Mouse (Mus musculus) midbrain, postnatal 0 days (tissue): Measurements from ENCODE around the gene Defb25. TPM values are rescaled to one million over a fixed set of nuclear protein-coding genes. Genes with fewer than 3 reads are reported as not detected.
A peak's percentile ranks its signal among the peaks of the same experiment; 100 is the strongest.

Experiments
- ATAC-seq: fragments of 200-750 bp; cut with Nextera tagmentation; 2 replicates; pipeline ENCODE4 v1.8.0; 2017; ENCODE audit warnings: moderate number of reproducible peaks, mild to moderate bottlenecking, moderate TSS enrichment, moderate library complexity; ENCODE audit not compliant: low FRiP score
- DNase-seq: peaks from one replicate; pipeline ENCODE4 v3.0.0-alpha.2; 2015; ENCODE audit warnings: low spot score
- H3K27ac ChIP-seq: fragments of 300-500 bp; sonication (generic); 2 replicates; pipeline ENCODE4 v1.5.1; 2014; ENCODE audit warnings: low read depth, mild to moderate bottlenecking, low read length, mixed read lengths
- H3K27me3 ChIP-seq: fragments of 300-500 bp; sonication (generic); 2 replicates; pipeline ENCODE4 v1.6.1; 2014; ENCODE audit warnings: low read length, control low read depth, mixed read lengths; ENCODE audit not compliant: insufficient read depth
- H3K36me3 ChIP-seq: fragments of 300-500 bp; sonication (generic); 2 replicates; pipeline ENCODE4 v1.6.1; 2014; ENCODE audit warnings: low read length, control low read depth, mixed read lengths; ENCODE audit not compliant: insufficient read depth
- H3K4me1 ChIP-seq: fragments of 300-500 bp; sonication (generic); 2 replicates; pipeline ENCODE4 v1.6.1; 2014; ENCODE audit warnings: mild to moderate bottlenecking, control low read depth, antibody characterized with exemption, low read length, mixed read lengths; ENCODE audit not compliant: insufficient read depth
- H3K4me2 ChIP-seq: fragments of 300-500 bp; sonication (generic); 2 replicates; pipeline ENCODE4 v1.6.1; 2014; ENCODE audit warnings: low read depth, mild to moderate bottlenecking, low read length, mixed read lengths; ENCODE audit not compliant: poor library complexity, severe bottlenecking
- H3K4me3 ChIP-seq: fragments of 300-500 bp; sonication (generic); 2 replicates; pipeline ENCODE4 v1.5.1; 2014; ENCODE audit warnings: low read depth, mild to moderate bottlenecking, low read length, moderate library complexity
- H3K9ac ChIP-seq: fragments of 300-500 bp; sonication (generic); replicated peaks from 2 replicates; pipeline ENCODE4 v1.6.1; 2014; ENCODE audit warnings: mild to moderate bottlenecking, low read length, moderate library complexity, mixed read lengths; ENCODE audit not compliant: poor library complexity, severe bottlenecking
- H3K9me3 ChIP-seq: fragments of 300-500 bp; sonication (generic); 2 replicates; pipeline ENCODE4 v1.6.1; 2016; ENCODE audit warnings: low read length, control low read depth
- CTCF ChIP-seq: IDR thresholded peaks from 2 replicates; pipeline ENCODE4 v1.5.1; 2016; ENCODE audit warnings: antibody characterized with exemption, mild to moderate bottlenecking
- WGBS: fragments of 180-500 bp; shearing (Covaris S2); extraction: QIAGEN DNeasy Blood & Tissue Kit; methylation state at CpG from one replicate; pipeline ENCODE4 v1.1.7; 2014; 5-methylcytosine and 5-hydroxymethylcytosine counted together
- polyA plus RNA-seq: library from polyadenylated mRNA; unstranded; fragments of >200 nt; fragmentation: Nextera tagmentation; extraction: Ambion mirVana; gene quantifications from 2 replicates; pipeline ENCODE4 v1.2.1, GENCODE M21; 2015
- total RNA-seq: library from RNA; depleted of rRNA; stranded (reverse); fragments of >200 nt; gene quantifications from 2 replicates; pipeline ENCODE4 v1.2.3, GENCODE M21; 2014

Gene Defb25
- total and polyA plus RNA-seq, 2 experiments from 2014 or later: 1.2 TPM; not detected in 1

- H3K9me3 ChIP-seq: no peaks in the 10 kb centered on the region
- no peaks in the 10 kb centered on the region for H3K4me1 ChIP-seq
- no peak overlapping the region for H3K27ac ChIP-seq
- 84% methylated on average over 6 of the region's 6 CpGs for WGBS
- H3K9ac ChIP-seq: no peak overlapping the region
- H3K27me3 ChIP-seq: no peaks in the 10 kb centered on the region
- H3K36me3 ChIP-seq: no peaks in the 10 kb centered on the region
- DNase-seq (no peak), ATAC-seq (no peak)
- no peak for TF ChIP-seq CTCF
- no peak overlapping the region for H3K4me2 ChIP-seq
- no peak overlapping the region for H3K4me3 ChIP-seq
Measured at GRCm38 (mm10) chr2:152616470-152616869, 6.4 kb downstream of the Defb25 start.

GRCm38 (mm10) chr2:152615563-152615962 lies 7.3 kb downstream of the Defb25 start:
- no peaks in the 10 kb centered on the region for H3K36me3 ChIP-seq
- H3K4me3 ChIP-seq: no peak overlapping the region
- no peak overlapping the region for H3K9ac ChIP-seq
- no peaks in the 10 kb centered on the region for H3K4me1 ChIP-seq
- DNase-seq: peak; percentile 89
- H3K4me2 ChIP-seq: no peak overlapping the region
- no peaks in the 10 kb centered on the region for H3K9me3 ChIP-seq
- ATAC-seq: 0 out of 2 replicates have a peak, but pooled peaks have one; percentile 47
- H3K27me3 ChIP-seq: no peaks in the 10 kb centered on the region
- TF ChIP-seq CTCF: peak; percentile 96
- H3K27ac ChIP-seq: no peak overlapping the region
- 11% methylated on average over 7 of the region's 7 CpGs for WGBS

GRCm38 (mm10) chr2:152612193-152612592 lies 10.7 kb downstream of the Defb25 start:
- no peaks in the 10 kb centered on the region for H3K36me3 ChIP-seq
- DNase-seq (no peak), ATAC-seq (no peak)
- 42% methylated on average over 8 of the region's 8 CpGs for WGBS
- H3K4me3 ChIP-seq: no peak overlapping the region
- H3K4me2 ChIP-seq: no peak overlapping the region
- no peaks in the 10 kb centered on the region for H3K27me3 ChIP-seq
- no peak overlapping the region for H3K9ac ChIP-seq
- H3K9me3 ChIP-seq: no peaks in the 10 kb centered on the region
- H3K4me1 ChIP-seq: no peaks in the 10 kb centered on the region
- no peak for TF ChIP-seq CTCF
- H3K27ac ChIP-seq: no peak overlapping the region

- no peaks in the 10 kb centered on the region for H3K27me3 ChIP-seq
- no peaks in the 10 kb centered on the region for H3K4me1 ChIP-seq
- no peaks in the 10 kb centered on the region for H3K36me3 ChIP-seq
- WGBS: 88% methylated on average over 1 of the region's 1 CpGs
- H3K27ac ChIP-seq: no peak overlapping the region
- H3K9ac ChIP-seq: no peak overlapping the region
- H3K4me3 ChIP-seq: no peak overlapping the region
- no peak for ATAC-seq
- no peak overlapping the region for H3K4me2 ChIP-seq
- 0 out of 2 replicates have a peak, but pooled peaks have one; percentile 8 for TF ChIP-seq CTCF
- H3K9me3 ChIP-seq: no peaks in the 10 kb centered on the region
- no peak for DNase-seq
Measured at GRCm38 (mm10) chr2:152608719-152609118, 14.1 kb downstream of the Defb25 start.

- Histone ChIP-seq H3K4me2 (no peak overlapping the region), H3K36me3 (no peaks in the 10 kb centered on the region), H3K4me3 (no peak overlapping the region), H3K9me3 (no peaks in the 10 kb centered on the region), H3K9ac (no peak overlapping the region), H3K27ac (no peak overlapping the region), H3K27me3 (no peaks in the 10 kb centered on the region), H3K4me1 (no peaks in the 10 kb centered on the region)
- 69% methylated on average over 6 of the region's 6 CpGs for WGBS
- no peak for ATAC-seq
- no peak for TF ChIP-seq CTCF
- DNase-seq: no peak
Measured at GRCm38 (mm10) chr2:152607746-152608145, 15.1 kb downstream of the Defb25 start.

- H3K9me3 ChIP-seq: no peaks in the 10 kb centered on the region
- H3K4me2 ChIP-seq: no peak within 1 kb of the TSS
- ATAC-seq: no peak
- no peaks in the 10 kb centered on the region for H3K4me1 ChIP-seq
- WGBS: 83% methylated on average over 15 of the region's 15 CpGs
- H3K36me3 ChIP-seq: no peaks in the 10 kb centered on the region
- TF ChIP-seq CTCF: peak; percentile 53
- peak; percentile 8 for DNase-seq
- H3K27ac ChIP-seq: no peak within 1 kb of the TSS
- no peaks in the 10 kb centered on the region for H3K27me3 ChIP-seq
- H3K4me3 ChIP-seq: no peak within 1 kb of the TSS
- H3K9ac ChIP-seq: no peak within 1 kb of the TSS
Measured at GRCm38 (mm10) chr2:152604057-152604456, 18.8 kb downstream of the Defb25 start, which contains the start of gene Defb36. TSS of gene Defb36 (plus strand) at chr2:152604327.
